Mouse (Mus musculus): ENCODE data around the gene Kif26b.
A peak's percentile ranks its signal among the peaks of the same experiment; 100 is the strongest.

The Kif26b gene

GRCm38 (mm10) chr1:178716411-178716810, 187.5 kb downstream of the Kif26b start:
- no peak for DNase-seq (ENCODE audit: low read depth, low spot score)

GRCm38 (mm10) chr1:178720821-178721220, 191.9 kb downstream of the Kif26b start:
- no peak for DNase-seq (ENCODE audit: low read depth, low spot score)

GRCm38 (mm10) chr1:178722793-178723192, 193.9 kb downstream of the Kif26b start:
- DNase-seq (ENCODE audit: low read depth, low spot score) = no peak

GRCm38 (mm10) chr1:178725536-178725935, 196.6 kb downstream of the Kif26b start:
- no peak for DNase-seq (ENCODE audit: low read depth, low spot score)

- DNase-seq (ENCODE audit: low read depth, low spot score) = no peak
These were observed 199.3 kb downstream of the Kif26b start for GRCm38 (mm10) chr1:178728256-178728655.

- DNase-seq (ENCODE audit: low read depth, low spot score) = no peak
These were observed 201.3 kb downstream of the Kif26b start for GRCm38 (mm10) chr1:178730271-178730670.

GRCm38 (mm10) chr1:178733035-178733434, 204.1 kb downstream of the Kif26b start:
- DNase-seq (ENCODE audit: low read depth, low spot score) = peak; percentile 11

- peak; percentile 89 for DNase-seq (ENCODE audit: low read depth, low spot score)
These were observed 205.7 kb downstream of the Kif26b start for GRCm38 (mm10) chr1:178734576-178734975.

GRCm38 (mm10) chr1:178736931-178737330, 208.0 kb downstream of the Kif26b start:
- DNase-seq (ENCODE audit: low read depth, low spot score) = no peak

- DNase-seq (ENCODE audit: low read depth, low spot score) = no peak
These were observed 214.9 kb downstream of the Kif26b start for GRCm38 (mm10) chr1:178743820-178744219.

GRCm38 (mm10) chr1:178744526-178744925, 215.6 kb downstream of the Kif26b start:
- no peak for DNase-seq (ENCODE audit: low read depth, low spot score)

GRCm38 (mm10) chr1:178744961-178745360, 216.0 kb downstream of the Kif26b start:
- no peak for DNase-seq (ENCODE audit: low read depth, low spot score)

- DNase-seq (ENCODE audit: low read depth, low spot score) = no peak
These were observed 216.5 kb downstream of the Kif26b start for GRCm38 (mm10) chr1:178745471-178745870.

- no peak for DNase-seq (ENCODE audit: low read depth, low spot score)
These were observed 218.6 kb downstream of the Kif26b start for GRCm38 (mm10) chr1:178747279-178748221.

GRCm38 (mm10) chr1:178748222-178748600, 219.3 kb downstream of the Kif26b start:
- DNase-seq (ENCODE audit: low read depth, low spot score) = peak; percentile 48

- DNase-seq (ENCODE audit: low read depth, low spot score) = peak; percentile 66
These were observed 219.7 kb downstream of the Kif26b start for GRCm38 (mm10) chr1:178748617-178749016.

GRCm38 (mm10) chr1:178749786-178750185, 220.9 kb downstream of the Kif26b start:
- no peak for DNase-seq (ENCODE audit: low read depth, low spot score)

- DNase-seq (ENCODE audit: low read depth, low spot score) = no peak
These were observed 229.5 kb downstream of the Kif26b start for GRCm38 (mm10) chr1:178758441-178758840.

- no peak for DNase-seq (ENCODE audit: low read depth, low spot score)
These were observed 233.3 kb downstream of the Kif26b start for GRCm38 (mm10) chr1:178762125-178762741.

GRCm38 (mm10) chr1:178764914-178765313, 236.0 kb downstream of the Kif26b start:
- DNase-seq (ENCODE audit: low read depth, low spot score) = no peak

GRCm38 (mm10) chr1:178765650-178766049, 236.7 kb downstream of the Kif26b start:
- DNase-seq (ENCODE audit: low read depth, low spot score) = no peak

GRCm38 (mm10) chr1:178768976-178769375, 240.1 kb downstream of the Kif26b start:
- DNase-seq (ENCODE audit: low read depth, low spot score) = no peak

GRCm38 (mm10) chr1:178769988-178770387, 241.1 kb downstream of the Kif26b start:
- DNase-seq (ENCODE audit: low read depth, low spot score) = no peak
